Mouse (Mus musculus): ENCODE measurements at regions not wholly inside any gene's neighbourhood (a gene's known extent, or its start where the extent isn't known, plus 50 kb on each side); places are given as distances from the start of the nearest gene placed in this dataset.

- peak overlapping the region; percentile 15; the same call in 1 of the 2 replicates for H3K4me2 ChIP-seq (ENCODE audit: low read depth, low read length)
- H3K27ac ChIP-seq (replicated peaks; ENCODE audit: low read depth, low read length), result no peak overlapping the region; the same call in 1 of the 2 replicates
- DNase-seq (ENCODE audit: low spot score) (no peak), ATAC-seq (ENCODE audit: low read depth) (no peak)
- WGBS, result 55% methylated on average over 15 of the region's 15 CpGs
- no peaks in the 10 kb centered on the region for H3K36me3 ChIP-seq (ENCODE audit: control insufficient read depth, insufficient read depth, low read length)
- H3K9ac ChIP-seq (ENCODE audit: low read depth, low read length), result no peak overlapping the region
- H3K4me3 ChIP-seq (ENCODE audit: low read depth, low read length), result no peak overlapping the region
- H3K4me1 ChIP-seq (ENCODE audit: control insufficient read depth, insufficient read depth, low read length), result peaks cover 14% of the 10 kb centered on the region; the same call in 1 of the 2 replicates
- H3K27me3 ChIP-seq (replicated peaks; ENCODE audit: control insufficient read depth, insufficient read depth, low read length), result no peaks in the 10 kb centered on the region
- H3K9me3 ChIP-seq (ENCODE audit: control insufficient read depth, low read length), result no peaks in the 10 kb centered on the region
These were observed 77.0 kb upstream of the Mpp6 start for GRCm38 (mm10) chr6:50032894-50033595.

- Histone ChIP-seq H3K9me3 (ENCODE audit: control insufficient read depth, low read length) (no peaks in the 10 kb centered on the region), H3K4me1 (ENCODE audit: control insufficient read depth, insufficient read depth, low read length) (peaks cover 15% of the 10 kb centered on the region; the same call in 1 of the 2 replicates), H3K4me2 (ENCODE audit: low read depth, low read length) (no peak overlapping the region), H3K9ac (ENCODE audit: low read depth, low read length) (no peak overlapping the region), H3K36me3 (ENCODE audit: control insufficient read depth, insufficient read depth, low read length) (no peaks in the 10 kb centered on the region), H3K27me3 (replicated peaks; ENCODE audit: control insufficient read depth, insufficient read depth, low read length) (no peaks in the 10 kb centered on the region), H3K27ac (replicated peaks; ENCODE audit: low read depth, low read length) (no peak overlapping the region), H3K4me3 (ENCODE audit: low read depth, low read length) (no peak overlapping the region)
- ATAC-seq (ENCODE audit: low read depth), result no peak
- peak; percentile 32 for DNase-seq (ENCODE audit: low spot score)
- 27% methylated on average over 4 of the region's 4 CpGs for WGBS
These were observed 72.4 kb upstream of the Mpp6 start for GRCm38 (mm10) chr6:50037614-50038013.

- Histone ChIP-seq H3K4me2 (ENCODE audit: low read depth, low read length) (no peak overlapping the region), H3K27ac (replicated peaks; ENCODE audit: low read depth, low read length) (no peak overlapping the region; the same call in 1 of the 2 replicates), H3K9ac (ENCODE audit: low read depth, low read length) (no peak overlapping the region), H3K9me3 (ENCODE audit: control insufficient read depth, low read length) (no peaks in the 10 kb centered on the region), H3K4me1 (ENCODE audit: control insufficient read depth, insufficient read depth, low read length) (peaks cover 10% of the 10 kb centered on the region; the same call in 1 of the 2 replicates), H3K27me3 (replicated peaks; ENCODE audit: control insufficient read depth, insufficient read depth, low read length) (no peaks in the 10 kb centered on the region), H3K36me3 (ENCODE audit: control insufficient read depth, insufficient read depth, low read length) (no peaks in the 10 kb centered on the region), H3K4me3 (ENCODE audit: low read depth, low read length) (no peak overlapping the region)
- DNase-seq (ENCODE audit: low spot score) (peak; percentile 29), ATAC-seq (ENCODE audit: low read depth) (no peak)
- WGBS, result 34% methylated on average over 3 of the region's 3 CpGs
These were observed 71.7 kb upstream of the Mpp6 start for GRCm38 (mm10) chr6:50038369-50038768.

GRCm38 (mm10) chr6:50041044-50041443, 69.0 kb upstream of the Mpp6 start:
- 69% methylated on average over 10 of the region's 10 CpGs for WGBS
- no peak overlapping the region for H3K4me3 ChIP-seq (ENCODE audit: low read depth, low read length)
- no peak for ATAC-seq (ENCODE audit: low read depth)

GRCm38 (mm10) chr6:50042127-50042526, 67.9 kb upstream of the Mpp6 start:
- Histone ChIP-seq H3K27me3 (replicated peaks; ENCODE audit: control insufficient read depth, insufficient read depth, low read length) (no peaks in the 10 kb centered on the region), H3K4me1 (ENCODE audit: control insufficient read depth, insufficient read depth, low read length) (peaks cover 7% of the 10 kb centered on the region; the same call in 1 of the 2 replicates), H3K9ac (ENCODE audit: low read depth, low read length) (no peak overlapping the region), H3K9me3 (ENCODE audit: control insufficient read depth, low read length) (no peaks in the 10 kb centered on the region), H3K4me2 (ENCODE audit: low read depth, low read length) (no peak overlapping the region), H3K36me3 (ENCODE audit: control insufficient read depth, insufficient read depth, low read length) (no peaks in the 10 kb centered on the region), H3K4me3 (ENCODE audit: low read depth, low read length) (no peak overlapping the region), H3K27ac (replicated peaks; ENCODE audit: low read depth, low read length) (no peak overlapping the region)
- 54% methylated on average over 3 of the region's 3 CpGs for WGBS
- ATAC-seq (ENCODE audit: low read depth) (no peak), DNase-seq (ENCODE audit: low spot score) (no peak)

More at GRCm38 (mm10) chr6:50041044-50041443, 69.0 kb upstream of the Mpp6 start:
- H3K4me1 ChIP-seq (ENCODE audit: control insufficient read depth, insufficient read depth, low read length), result peaks cover 7% of the 10 kb centered on the region; the same call in 1 of the 2 replicates
- DNase-seq (ENCODE audit: low spot score), result peak; percentile 31
- H3K4me2 ChIP-seq (ENCODE audit: low read depth, low read length), result no peak overlapping the region
- H3K27me3 ChIP-seq (replicated peaks; ENCODE audit: control insufficient read depth, insufficient read depth, low read length), result no peaks in the 10 kb centered on the region
- H3K9me3 ChIP-seq (ENCODE audit: control insufficient read depth, low read length), result no peaks in the 10 kb centered on the region
- no peak overlapping the region for H3K27ac ChIP-seq (replicated peaks; ENCODE audit: low read depth, low read length)
- H3K36me3 ChIP-seq (ENCODE audit: control insufficient read depth, insufficient read depth, low read length), result no peaks in the 10 kb centered on the region
- no peak overlapping the region for H3K9ac ChIP-seq (ENCODE audit: low read depth, low read length)

- H3K27me3 ChIP-seq (replicated peaks; ENCODE audit: control insufficient read depth, insufficient read depth, low read length), result no peaks in the 10 kb centered on the region
- no peak overlapping the region for H3K4me2 ChIP-seq (ENCODE audit: low read depth, low read length)
- no peak for DNase-seq (ENCODE audit: low spot score)
- H3K4me1 ChIP-seq (ENCODE audit: control insufficient read depth, insufficient read depth, low read length), result no peaks in the 10 kb centered on the region
- H3K4me3 ChIP-seq (ENCODE audit: low read depth, low read length), result no peak overlapping the region
- no peak overlapping the region for H3K9ac ChIP-seq (ENCODE audit: low read depth, low read length)
- ATAC-seq (ENCODE audit: low read depth), result no peak
- no peak overlapping the region for H3K27ac ChIP-seq (replicated peaks; ENCODE audit: low read depth, low read length)
- H3K36me3 ChIP-seq (ENCODE audit: control insufficient read depth, insufficient read depth, low read length), result no peaks in the 10 kb centered on the region
- no peaks in the 10 kb centered on the region for H3K9me3 ChIP-seq (ENCODE audit: control insufficient read depth, low read length)
- 95% methylated on average over 1 of the region's 1 CpGs for WGBS
These were observed 65.9 kb upstream of the Mpp6 start for GRCm38 (mm10) chr6:50044165-50044564.

- Histone ChIP-seq H3K4me1 (ENCODE audit: control insufficient read depth, insufficient read depth, low read length) (no peaks in the 10 kb centered on the region), H3K4me2 (ENCODE audit: low read depth, low read length) (no peak overlapping the region), H3K9me3 (ENCODE audit: control insufficient read depth, low read length) (no peaks in the 10 kb centered on the region), H3K27me3 (replicated peaks; ENCODE audit: control insufficient read depth, insufficient read depth, low read length) (no peaks in the 10 kb centered on the region), H3K4me3 (ENCODE audit: low read depth, low read length) (no peak overlapping the region), H3K36me3 (ENCODE audit: control insufficient read depth, insufficient read depth, low read length) (no peaks in the 10 kb centered on the region), H3K9ac (ENCODE audit: low read depth, low read length) (no peak overlapping the region), H3K27ac (replicated peaks; ENCODE audit: low read depth, low read length) (no peak overlapping the region)
- WGBS, result 56% methylated on average over 5 of the region's 5 CpGs
- DNase-seq (ENCODE audit: low spot score) (peak; percentile 12), ATAC-seq (ENCODE audit: low read depth) (no peak)
These were observed 63.3 kb upstream of the Mpp6 start for GRCm38 (mm10) chr6:50046721-50047120.

- no peak overlapping the region for H3K27ac ChIP-seq (replicated peaks; ENCODE audit: low read depth, low read length)
- H3K4me1 ChIP-seq (ENCODE audit: control insufficient read depth, insufficient read depth, low read length), result no peaks in the 10 kb centered on the region
- H3K4me3 ChIP-seq (ENCODE audit: low read depth, low read length), result no peak overlapping the region
- no peaks in the 10 kb centered on the region for H3K36me3 ChIP-seq (ENCODE audit: control insufficient read depth, insufficient read depth, low read length)
- H3K4me2 ChIP-seq (ENCODE audit: low read depth, low read length), result no peak overlapping the region
- no peaks in the 10 kb centered on the region for H3K9me3 ChIP-seq (ENCODE audit: control insufficient read depth, low read length)
- WGBS, result 80% methylated on average over 2 of the region's 2 CpGs
- no peaks in the 10 kb centered on the region for H3K27me3 ChIP-seq (replicated peaks; ENCODE audit: control insufficient read depth, insufficient read depth, low read length)
- H3K9ac ChIP-seq (ENCODE audit: low read depth, low read length), result no peak overlapping the region
- no peak for ATAC-seq (ENCODE audit: low read depth)
- no peak for DNase-seq (ENCODE audit: low spot score)
These were observed 57.6 kb upstream of the Mpp6 start for GRCm38 (mm10) chr6:50052416-50052815.

GRCm38 (mm10) chr6:50053086-50053485, 57.0 kb upstream of the Mpp6 start:
- WGBS, result 41% methylated on average over 2 of the region's 2 CpGs
- DNase-seq (ENCODE audit: low spot score), result peak; percentile 53

More at GRCm38 (mm10) chr6:50053086-50053485, 57.0 kb upstream of the Mpp6 start:
- no peak overlapping the region for H3K27ac ChIP-seq (replicated peaks; ENCODE audit: low read depth, low read length)
- ATAC-seq (ENCODE audit: low read depth), result no peak
- H3K4me2 ChIP-seq (ENCODE audit: low read depth, low read length), result no peak overlapping the region
- no peaks in the 10 kb centered on the region for H3K36me3 ChIP-seq (ENCODE audit: control insufficient read depth, insufficient read depth, low read length)
- no peaks in the 10 kb centered on the region for H3K9me3 ChIP-seq (ENCODE audit: control insufficient read depth, low read length)
- H3K4me3 ChIP-seq (ENCODE audit: low read depth, low read length), result no peak overlapping the region
- no peaks in the 10 kb centered on the region for H3K27me3 ChIP-seq (replicated peaks; ENCODE audit: control insufficient read depth, insufficient read depth, low read length)
- no peaks in the 10 kb centered on the region for H3K4me1 ChIP-seq (ENCODE audit: control insufficient read depth, insufficient read depth, low read length)
- no peak overlapping the region for H3K9ac ChIP-seq (ENCODE audit: low read depth, low read length)
